ENCODE assay signal across 11 mouse cellular contexts in the genomic region with DNA sequence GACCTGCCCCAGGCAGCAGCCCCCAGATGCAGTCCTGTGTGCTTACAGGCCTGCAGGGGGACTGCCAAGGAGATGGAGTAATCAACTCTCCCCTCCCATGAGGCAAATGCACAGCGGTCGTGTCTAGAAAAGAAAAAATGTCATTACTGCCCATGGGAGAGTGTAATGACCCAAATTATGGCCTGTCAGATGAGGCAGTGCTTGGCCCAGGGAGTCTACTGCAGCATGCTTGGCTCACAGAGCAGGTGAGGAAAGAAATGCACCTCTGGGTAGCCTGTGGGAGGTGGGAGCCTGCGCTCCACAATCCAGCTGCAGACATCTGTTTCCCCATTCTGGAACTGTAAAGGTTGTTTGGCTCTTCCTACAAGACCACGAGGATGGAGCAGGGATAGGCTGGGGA.
"Had no signal": no experiment of that assay in that cellular context is flagged by ENCODE, and none has a peak within 500 bp of the region (broad histone marks: within the 10 kb centered on the region; RNA-seq: fewer than 3 reads in every experiment).

No protein-coding gene starts in this region.

- H3K9me3 ChIP-seq: limb, embryonic 13.5 days; midbrain, embryonic 13.5 days had no signal

- H3K27ac ChIP-seq: kidney, postnatal 0 days; layer of hippocampus, adult 2 months; limb, embryonic 13.5 days; liver, embryonic 14.5 days; midbrain, embryonic 13.5 days had no signal

- H3K4me1 ChIP-seq: midbrain, embryonic 13.5 days had no signal

- ATAC-seq: midbrain, embryonic 13.5 days had no signal

- H3K4me2 ChIP-seq: limb, embryonic 13.5 days; midbrain, embryonic 13.5 days had no signal

- H3K27me3 ChIP-seq: limb, embryonic 13.5 days; midbrain, embryonic 13.5 days had no signal

- H3K4me3 ChIP-seq: layer of hippocampus, adult 2 months; limb, embryonic 13.5 days; midbrain, embryonic 13.5 days had no signal

- H3K36me3 ChIP-seq: limb, embryonic 13.5 days; midbrain, embryonic 13.5 days had no signal

- H3K9ac ChIP-seq: limb, embryonic 13.5 days; liver, embryonic 14.5 days; midbrain, embryonic 13.5 days had no signal

- DNase-seq: kidney, postnatal 36 days; left cerebral cortex, postnatal 4 days; lung, adult 18-20 months; lung, postnatal 36 days; right cerebral cortex, postnatal 14 days; thymus, postnatal 36 days had no signal
